Mouse (Mus musculus): ENCODE measurements at regions not wholly inside any gene's neighbourhood (a gene's known extent, or its start where the extent isn't known, plus 50 kb on each side); places are given as distances from the start of the nearest gene placed in this dataset.

GRCm38 (mm10) chr10:17551869-17552268, 171.1 kb upstream of the Cited2 start:
- no peak for DNase-seq (ENCODE audit: low read depth)

GRCm38 (mm10) chr10:17552277-17552676, 170.7 kb upstream of the Cited2 start:
- no peak for DNase-seq (ENCODE audit: low read depth)

GRCm38 (mm10) chr10:17556391-17556790, 166.6 kb upstream of the Cited2 start:
- DNase-seq (ENCODE audit: low read depth): no peak

GRCm38 (mm10) chr10:17559370-17559955, 163.6 kb upstream of the Cited2 start:
- DNase-seq (ENCODE audit: low read depth): no peak

GRCm38 (mm10) chr10:17559980-17560379, 163.0 kb upstream of the Cited2 start:
- no peak for DNase-seq (ENCODE audit: low read depth)

- DNase-seq (ENCODE audit: low read depth): no peak
Observed at GRCm38 (mm10) chr10:17561466-17561865, 161.6 kb upstream of the Cited2 start.

- DNase-seq (ENCODE audit: low read depth): no peak
Observed at GRCm38 (mm10) chr10:17561977-17562376, 161.0 kb upstream of the Cited2 start.

GRCm38 (mm10) chr10:17562410-17563350, 160.3 kb upstream of the Cited2 start:
- peak; percentile 72 for DNase-seq (ENCODE audit: low read depth)

- no peak for DNase-seq (ENCODE audit: low read depth)
Observed at GRCm38 (mm10) chr10:17563351-17563749, 159.7 kb upstream of the Cited2 start.

- DNase-seq (ENCODE audit: low read depth): no peak
Observed at GRCm38 (mm10) chr10:17564895-17565620, 158.0 kb upstream of the Cited2 start.

GRCm38 (mm10) chr10:17566975-17567374, 156.0 kb upstream of the Cited2 start:
- no peak for DNase-seq (ENCODE audit: low read depth)

GRCm38 (mm10) chr10:17567631-17568030, 155.4 kb upstream of the Cited2 start:
- DNase-seq (ENCODE audit: low read depth): no peak

GRCm38 (mm10) chr10:17569577-17570113, 153.4 kb upstream of the Cited2 start:
- no peak for DNase-seq (ENCODE audit: low read depth)

GRCm38 (mm10) chr10:17574894-17575293, 148.1 kb upstream of the Cited2 start:
- no peak for DNase-seq (ENCODE audit: low read depth)

- DNase-seq (ENCODE audit: low read depth): no peak
Observed at GRCm38 (mm10) chr10:17575448-17576332, 147.3 kb upstream of the Cited2 start.

GRCm38 (mm10) chr10:17576333-17576750, 146.7 kb upstream of the Cited2 start:
- DNase-seq (ENCODE audit: low read depth): no peak

- no peak for DNase-seq (ENCODE audit: low read depth)
Observed at GRCm38 (mm10) chr10:17579463-17579862, 143.6 kb upstream of the Cited2 start.

GRCm38 (mm10) chr10:17584842-17585241, 138.2 kb upstream of the Cited2 start:
- DNase-seq (ENCODE audit: low read depth): no peak

- DNase-seq (ENCODE audit: low read depth): no peak
Observed at GRCm38 (mm10) chr10:17586910-17587309, 136.1 kb upstream of the Cited2 start.

- no peak for DNase-seq (ENCODE audit: low read depth)
Observed at GRCm38 (mm10) chr10:17589136-17589535, 133.9 kb upstream of the Cited2 start.

GRCm38 (mm10) chr10:17590195-17590594, 132.8 kb upstream of the Cited2 start:
- DNase-seq (ENCODE audit: low read depth): peak; percentile 58
